ENCODE assay signal across 7 mouse cellular contexts in the genomic region with DNA sequence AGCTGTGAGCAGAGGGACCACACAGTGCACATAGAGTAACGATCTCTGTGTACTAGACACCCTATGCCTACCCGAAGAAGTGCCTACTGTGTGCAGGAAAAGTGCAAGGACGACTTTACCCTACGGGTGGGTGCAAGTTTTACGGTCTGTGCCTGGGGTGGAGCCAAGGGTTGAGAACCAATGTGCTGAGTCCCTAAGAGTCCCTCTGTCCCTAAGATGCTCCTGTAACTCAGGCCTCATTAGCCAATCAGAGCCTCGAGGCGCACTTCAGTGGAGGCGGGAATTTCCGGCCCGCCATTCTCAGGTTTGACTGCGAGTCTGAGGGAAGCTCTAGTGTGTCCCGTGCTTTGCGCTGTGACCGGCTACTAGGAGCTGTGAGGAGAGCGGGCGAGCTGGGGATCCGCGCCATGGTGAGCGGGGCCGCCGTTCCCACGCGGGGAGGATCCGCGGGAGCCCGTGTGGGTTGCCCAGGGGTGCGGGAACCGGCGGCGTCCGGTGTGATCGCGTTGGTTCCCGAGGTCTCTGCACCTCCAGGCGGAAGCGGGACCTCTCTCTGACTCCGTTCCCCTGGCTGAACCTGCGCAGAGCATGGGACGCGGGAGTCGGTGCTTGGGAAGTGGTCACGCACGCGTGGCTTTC. TPM values are rescaled to one million over a fixed set of nuclear protein-coding genes. Genes with fewer than 3 reads are reported as not detected.
DNase-seq lines count a peak whose midpoint lies in the region; TF ChIP-seq lines count a peak whose summit lies in the region.
"Not testable (repeated sequence)": the region's sequence is repeated elsewhere in the genome, so short reads cannot be mapped to it uniquely, and the experiment has no call there.

No protein-coding gene starts in this region.

- TF ChIP-seq POLR2A in lung, adult 2 months (IDR thresholded peaks at IDR 0.05; ENCODE audit: borderline replicate concordance, extremely low read depth, low read depth, low read length), result not testable (repeated sequence)

- not testable (repeated sequence) for H3K4me1 ChIP-seq in lung, adult 2 months (ENCODE audit: control insufficient read depth, insufficient read depth, low read length)

- no CpG with 5 or more reads among the region's 44 CpGs for WGBS in lung, adult 2 months

- intact Hi-C loops in heart, postnatal 14 days (cut with DNase I), result not testable (repeated sequence)

- DNase-seq in adrenal gland, adult 2 months, result peak; percentile 61
- peak; percentile 16 to 31 for DNase-seq in frontal cortex, postnatal 36 days (ENCODE audit: low spot score in 2 of 2)
- peak; percentile 18 to 19 for DNase-seq in heart, postnatal 14 days
- peak; percentile 27 for DNase-seq in kidney, adult 9 months
- DNase-seq in lung, adult 2 months, result peak; percentile 52
- peak; percentile 15 for DNase-seq in ovary, postnatal 14 days (ENCODE audit: low spot score)
- peak; percentile 9 for DNase-seq in thymus, postnatal 14 days

- TF ChIP-seq CTCF in lung, adult 2 months (IDR thresholded peaks at IDR 0.05; ENCODE audit: insufficient read depth, low read length), result not testable (repeated sequence)

- not testable (repeated sequence) for H3K4me3 ChIP-seq in lung, adult 2 months (replicated peaks; ENCODE audit: extremely low read depth, low read depth, low read length)

RNA-seq across cellular contexts. Expression of a gene that starts 48.2 kb away (rescaled TPM):
- total RNA-seq in adrenal gland, adult 2 months (2021), result 1 to 10 TPM; 1.0 to 1.8 TPM
- polyA plus RNA-seq in adrenal gland, adult 2 months (2012; rRNA removed), result not detected in 2 replicates
- total RNA-seq in heart, postnatal 14 days (2021), result 1 to 10 TPM; 1.0 to 1.1 TPM
- 0.09 and 0.11 TPM in 2 replicates for polyA plus RNA-seq in lung, adult 2 months (2012; rRNA removed)

Comparison
In these comparisons a context has a peak if more than half of its experiments do, and no peak if none do; other contexts are left out.
1. DNase-seq: peak in every context shown above with its lines; median percentile 61 in adrenal gland, adult 2 months; 52 in lung, adult 2 months; 27 in kidney, adult 9 months; 24 in frontal cortex, postnatal 36 days; 18 in heart, postnatal 14 days; 15 in ovary, postnatal 14 days; 9 in thymus, postnatal 14 days.